Mouse (Mus musculus): ENCODE data around the gene Pdxk. TPM values are rescaled to one million over a fixed set of nuclear protein-coding genes. Genes with fewer than 3 reads are reported as not detected.

Gene Pdxk
- total RNA-seq, 1 experiment, result 10.3 TPM

GRCm38 (mm10) chr10:78409035-78409788 is 55.6 kb downstream of the Pdxk start:
- no peak overlapping the region for H3K4me3 ChIP-seq (ENCODE audit: insufficient read depth in 1 of 2, low read depth in 1 of 2, low read length in 2 of 2, poor library complexity in 1 of 2, severe bottlenecking in 1 of 2)
- H3K36me3 ChIP-seq (ENCODE audit: control insufficient read depth, insufficient read depth, low read length, poor library complexity, severe bottlenecking), result peaks cover 59% of the 10 kb centered on the region
- no peak overlapping the region for H3K9ac ChIP-seq (ENCODE audit: insufficient read depth, low read depth, low read length, poor library complexity, severe bottlenecking)
- DNase-seq (ENCODE audit: low read depth, low spot score), result no peak
- H3K4me1 ChIP-seq (ENCODE audit: control insufficient read depth in 2 of 2, insufficient read depth in 2 of 2, low read length in 2 of 2, poor library complexity in 1 of 2), result peaks cover 0 to 7% of the 10 kb centered on the region in 2 experiments; a peak in 1 of 4 replicates
- TF ChIP-seq CHD2 (IDR thresholded peaks at IDR 0.05; ENCODE audit: low read depth, low read length), result no peak
- no peak for TF ChIP-seq ZC3H11A (IDR thresholded peaks at IDR 0.05; ENCODE audit: borderline replicate concordance, low read depth, low read length)
- no peak for TF ChIP-seq MAFK (IDR thresholded peaks at IDR 0.05; ENCODE audit: insufficient read depth, low read depth, low read length)
- no peak for TF ChIP-seq ZNF384 (IDR thresholded peaks at IDR 0.05; ENCODE audit: low read depth, low read length)
- no peak for TF ChIP-seq HCFC1 (IDR thresholded peaks at IDR 0.05; ENCODE audit: borderline replicate concordance, insufficient read depth, low read length)
- no peak overlapping the region for H3K27ac ChIP-seq (ENCODE audit: insufficient read depth, low read depth, low read length, poor library complexity, severe bottlenecking)
- in situ Hi-C loops (cut with MboI; ENCODE audit: low sequenced_read_pairs in 2 of 2, unreplicated experiment in 2 of 2), result no loop called here
- H3K9me3 ChIP-seq (ENCODE audit: control insufficient read depth, insufficient read depth, low read depth, low read length), result no peaks in the 10 kb centered on the region

- H3K4me1 ChIP-seq (ENCODE audit: control insufficient read depth in 2 of 2, insufficient read depth in 2 of 2, low read length in 2 of 2, poor library complexity in 1 of 2), result peaks cover 0 to 3% of the 10 kb centered on the region in 2 experiments; a peak in 1 of 4 replicates
- H3K36me3 ChIP-seq (ENCODE audit: control insufficient read depth, insufficient read depth, low read length, poor library complexity, severe bottlenecking), result peaks cover 80% of the 10 kb centered on the region
- in situ Hi-C loops (cut with MboI; ENCODE audit: low sequenced_read_pairs in 2 of 2, unreplicated experiment in 2 of 2), result no loop called here
- DNase-seq (ENCODE audit: low read depth, low spot score), result no peak
- TF ChIP-seq MAFK (IDR thresholded peaks at IDR 0.05; ENCODE audit: insufficient read depth, low read depth, low read length) (no peak), ZNF384 (IDR thresholded peaks at IDR 0.05; ENCODE audit: low read depth, low read length) (no peak), HCFC1 (IDR thresholded peaks at IDR 0.05; ENCODE audit: borderline replicate concordance, insufficient read depth, low read length) (no peak), CHD2 (IDR thresholded peaks at IDR 0.05; ENCODE audit: low read depth, low read length) (no peak), ZC3H11A (IDR thresholded peaks at IDR 0.05; ENCODE audit: borderline replicate concordance, low read depth, low read length) (no peak)
- no peak overlapping the region for H3K9ac ChIP-seq (ENCODE audit: insufficient read depth, low read depth, low read length, poor library complexity, severe bottlenecking)
- no peak overlapping the region for H3K4me3 ChIP-seq (ENCODE audit: insufficient read depth in 1 of 2, low read depth in 1 of 2, low read length in 2 of 2, poor library complexity in 1 of 2, severe bottlenecking in 1 of 2)
- H3K27ac ChIP-seq (ENCODE audit: insufficient read depth, low read depth, low read length, poor library complexity, severe bottlenecking), result no peak overlapping the region
- H3K9me3 ChIP-seq (ENCODE audit: control insufficient read depth, insufficient read depth, low read depth, low read length), result no peaks in the 10 kb centered on the region
Observed at GRCm38 (mm10) chr10:78407132-78407531, 57.6 kb downstream of the Pdxk start.

- no peak overlapping the region for H3K9ac ChIP-seq (ENCODE audit: insufficient read depth, low read depth, low read length, poor library complexity, severe bottlenecking)
- H3K9me3 ChIP-seq (ENCODE audit: control insufficient read depth, insufficient read depth, low read depth, low read length), result no peaks in the 10 kb centered on the region
- peaks cover 0 to 3% of the 10 kb centered on the region in 2 experiments; a peak in 1 of 4 replicates for H3K4me1 ChIP-seq (ENCODE audit: control insufficient read depth in 2 of 2, insufficient read depth in 2 of 2, low read length in 2 of 2, poor library complexity in 1 of 2)
- TF ChIP-seq CHD2 (IDR thresholded peaks at IDR 0.05; ENCODE audit: low read depth, low read length) (no peak), ZNF384 (IDR thresholded peaks at IDR 0.05; ENCODE audit: low read depth, low read length) (no peak), ZC3H11A (IDR thresholded peaks at IDR 0.05; ENCODE audit: borderline replicate concordance, low read depth, low read length) (no peak), MAFK (IDR thresholded peaks at IDR 0.05; ENCODE audit: insufficient read depth, low read depth, low read length) (no peak), HCFC1 (IDR thresholded peaks at IDR 0.05; ENCODE audit: borderline replicate concordance, insufficient read depth, low read length) (no peak)
- H3K36me3 ChIP-seq (ENCODE audit: control insufficient read depth, insufficient read depth, low read length, poor library complexity, severe bottlenecking), result peaks cover 89% of the 10 kb centered on the region
- in situ Hi-C loops (cut with MboI; ENCODE audit: low sequenced_read_pairs in 2 of 2, unreplicated experiment in 2 of 2), result no loop called here
- no peak overlapping the region for H3K4me3 ChIP-seq (ENCODE audit: insufficient read depth in 1 of 2, low read depth in 1 of 2, low read length in 2 of 2, poor library complexity in 1 of 2, severe bottlenecking in 1 of 2)
- H3K27ac ChIP-seq (ENCODE audit: insufficient read depth, low read depth, low read length, poor library complexity, severe bottlenecking), result no peak overlapping the region
- DNase-seq (ENCODE audit: low read depth, low spot score), result no peak
Observed at GRCm38 (mm10) chr10:78406152-78406551, 58.6 kb downstream of the Pdxk start.

- no peak overlapping the region for H3K4me3 ChIP-seq (ENCODE audit: insufficient read depth in 1 of 2, low read depth in 1 of 2, low read length in 2 of 2, poor library complexity in 1 of 2, severe bottlenecking in 1 of 2)
- in situ Hi-C loops (cut with MboI; ENCODE audit: low sequenced_read_pairs in 2 of 2, unreplicated experiment in 2 of 2), result no loop called here
- no peak for DNase-seq (ENCODE audit: low read depth, low spot score)
- H3K36me3 ChIP-seq (ENCODE audit: control insufficient read depth, insufficient read depth, low read length, poor library complexity, severe bottlenecking), result peaks cover 67% of the 10 kb centered on the region
- H3K27ac ChIP-seq (ENCODE audit: insufficient read depth, low read depth, low read length, poor library complexity, severe bottlenecking), result no peak overlapping the region
- H3K9me3 ChIP-seq (ENCODE audit: control insufficient read depth, insufficient read depth, low read depth, low read length), result no peaks in the 10 kb centered on the region
- TF ChIP-seq MAFK (IDR thresholded peaks at IDR 0.05; ENCODE audit: insufficient read depth, low read depth, low read length) (no peak), CHD2 (IDR thresholded peaks at IDR 0.05; ENCODE audit: low read depth, low read length) (no peak), ZNF384 (IDR thresholded peaks at IDR 0.05; ENCODE audit: low read depth, low read length) (no peak), HCFC1 (IDR thresholded peaks at IDR 0.05; ENCODE audit: borderline replicate concordance, insufficient read depth, low read length) (no peak), ZC3H11A (IDR thresholded peaks at IDR 0.05; ENCODE audit: borderline replicate concordance, low read depth, low read length) (no peak)
- no peak overlapping the region for H3K9ac ChIP-seq (ENCODE audit: insufficient read depth, low read depth, low read length, poor library complexity, severe bottlenecking)
- peaks cover 0 to 5% of the 10 kb centered on the region in 2 experiments; a peak in 1 of 4 replicates for H3K4me1 ChIP-seq (ENCODE audit: control insufficient read depth in 2 of 2, insufficient read depth in 2 of 2, low read length in 2 of 2, poor library complexity in 1 of 2)
Observed at GRCm38 (mm10) chr10:78402301-78402922, 62.4 kb downstream of the Pdxk start.
